Mouse (Mus musculus) urinary bladder, postnatal 0 days (tissue): ENCODE results near the gene Adgrb3. TPM values are rescaled to one million over a fixed set of nuclear protein-coding genes. Genes with fewer than 3 reads are reported as not detected.

Experiments used
- polyA plus RNA-seq: library from polyadenylated mRNA; unstranded; fragments of >200 nt; fragmentation: Nextera tagmentation; extraction: Ambion mirVana; gene quantifications from 2 replicates; pipeline ENCODE4 v1.2.1, GENCODE M21; 2015

Gene Adgrb3
- 0.04 and 0.11 TPM in 2 replicates for polyA plus RNA-seq

GRCm38 (mm10) chr1:25828971-25829920 lies at the start of gene Adgrb3:
Adgrb3 (minus strand) TSS chr1:25829707.

